Mouse (Mus musculus) effector memory CD4-positive, alpha-beta T cell, adult 5 months (primary cell): ENCODE data around the gene Entpd2. TPM values are rescaled to one million over a fixed set of nuclear protein-coding genes. Genes with fewer than 3 reads are reported as not detected.

Experiments used
- polyA plus RNA-seq: library from polyadenylated mRNA; unstranded; fragments of 100-300 nt; shearing (Covaris generic); gene quantifications from one replicate; pipeline ENCODE4 v1.2.1, GENCODE M21; 2017

The Entpd2 gene
- not detected for polyA plus RNA-seq

GRCm38 (mm10) chr2:25395721-25396596, at the start of gene Entpd2:
TSS of gene Entpd2 (plus strand) at chr2:25395874.

GRCm38 (mm10) chr2:25356208-25357079, 39.2 kb upstream of the Entpd2 start, which contains the start of gene Dpp7:
TSS of gene Dpp7 (minus strand) at chr2:25356359.

GRCm38 (mm10) chr2:25365091-25365761, 30.4 kb upstream of the Entpd2 start, which contains the start of gene Uap1l1:
TSS of gene Uap1l1 (minus strand) at chr2:25365682.

DNA sequence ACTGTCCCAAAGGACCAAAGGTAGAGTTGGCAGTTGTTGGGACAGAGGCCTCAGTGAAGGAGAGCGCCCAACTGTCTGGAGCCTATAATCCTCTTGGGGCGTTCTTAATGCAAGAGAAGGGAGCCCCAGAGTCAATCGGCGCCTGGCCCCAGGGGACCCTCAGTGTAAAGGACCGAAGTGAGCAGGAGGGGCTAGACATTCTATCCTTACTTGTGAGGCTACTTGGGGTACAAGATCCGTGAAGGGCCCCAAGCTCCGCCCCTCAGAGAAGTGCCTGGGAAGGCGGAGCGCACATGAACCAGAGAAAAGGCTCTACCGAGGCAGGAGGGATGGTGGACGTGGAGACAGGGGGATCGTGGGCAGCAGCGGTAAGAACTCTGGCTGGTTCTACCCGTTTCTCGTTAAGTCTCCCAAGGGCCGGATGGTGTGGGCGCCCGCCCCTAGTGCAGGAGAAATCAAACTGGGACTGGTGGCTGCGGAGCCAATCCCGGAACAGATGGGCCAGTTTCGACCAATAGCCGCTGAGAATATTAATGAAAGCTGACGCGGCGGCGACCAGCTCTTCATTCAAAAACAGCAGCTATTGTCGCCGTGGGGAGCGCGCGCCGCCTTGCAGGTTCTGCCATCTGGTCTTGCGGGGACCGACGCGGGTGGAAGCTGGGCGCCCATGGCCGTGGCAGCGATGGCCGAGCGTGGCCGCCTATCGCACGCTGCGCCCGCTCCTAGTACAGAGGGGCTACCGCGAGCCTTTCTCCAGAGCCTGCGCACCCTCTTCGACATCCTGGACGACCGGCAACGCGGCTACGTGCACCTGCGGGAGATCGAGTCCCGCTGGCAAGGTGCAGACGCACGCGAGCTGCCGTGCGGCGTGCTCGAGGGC, 23.7 kb upstream of the Entpd2 start, which contains the start of gene Sapcd2:
TSS of gene Sapcd2 (plus strand) at position 558 of the 880 bp plus-strand sequence.

GRCm38 (mm10) chr2:25399051-25399450, 3.4 kb downstream of the Entpd2 start, which contains the start of gene Npdc1:
TSS of gene Npdc1 (plus strand) at chr2:25399351.

GRCm38 (mm10) chr2:25422587-25423410, 27.1 kb downstream of the Entpd2 start, which contains the start of gene Fut7:
TSS of gene Fut7 (plus strand) at chr2:25423267.

GRCm38 (mm10) chr2:25428442-25429236, 33.0 kb downstream of the Entpd2 start, which contains the start of gene Abca2:
TSS of gene Abca2 (plus strand) at chr2:25428703.

Other genes with a start within 250 kb of the Entpd2 start
- 3.9 TPM for gene Nrarp, start 215.1 kb upstream of the Entpd2 start, polyA plus RNA-seq
- gene Tor4a, start 199.0 kb upstream of the Entpd2 start, polyA plus RNA-seq, result 19.2 TPM
- gene Nelfb, start 184.4 kb upstream of the Entpd2 start, polyA plus RNA-seq, result 82.5 TPM
- gene Stpg3, start 181.2 kb upstream of the Entpd2 start, polyA plus RNA-seq, result not detected
- not detected for gene Fam166a, start 177.1 kb upstream of the Entpd2 start, polyA plus RNA-seq
- 117 TPM for gene Tubb4b, start 171.2 kb upstream of the Entpd2 start, polyA plus RNA-seq
- gene Slc34a3, start 161.5 kb upstream of the Entpd2 start, polyA plus RNA-seq, result not detected
- not detected for gene Rnf224, start 159.1 kb upstream of the Entpd2 start, polyA plus RNA-seq
- gene Rnf208, start 153.6 kb upstream of the Entpd2 start, polyA plus RNA-seq, result 0.77 TPM
- not detected for gene Cysrt1, start 153.4 kb upstream of the Entpd2 start, polyA plus RNA-seq
- 4.9 TPM for gene AL732309.1, start 149.0 kb upstream of the Entpd2 start, polyA plus RNA-seq
- gene Tmem203, start 140.4 kb upstream of the Entpd2 start, polyA plus RNA-seq, result 19.3 TPM
- 23.1 TPM for gene Tprn, start 133.3 kb upstream of the Entpd2 start, polyA plus RNA-seq
- gene Ssna1, start 123.4 kb upstream of the Entpd2 start, polyA plus RNA-seq, result 57.7 TPM
- gene Anapc2, start 123.4 kb upstream of the Entpd2 start, polyA plus RNA-seq, result 75.1 TPM
- gene Tmem210, start 107.7 kb upstream of the Entpd2 start, polyA plus RNA-seq, result not detected
- gene Lrrc26, start 106.0 kb upstream of the Entpd2 start, polyA plus RNA-seq, result not detected
- not detected for gene Grin1, start 76.7 kb upstream of the Entpd2 start, polyA plus RNA-seq
- 49.9 TPM for gene Man1b1, start 63.5 kb upstream of the Entpd2 start, polyA plus RNA-seq
- 20.8 TPM for gene Dpp7, start 39.5 kb upstream of the Entpd2 start, polyA plus RNA-seq
- 27.9 TPM for gene Uap1l1, start 30.2 kb upstream of the Entpd2 start, polyA plus RNA-seq
- gene Sapcd2, start 23.6 kb upstream of the Entpd2 start, polyA plus RNA-seq, result 0.80 TPM
- 4.5 TPM for gene Npdc1, start 3.5 kb downstream of the Entpd2 start, polyA plus RNA-seq
- gene Fut7, start 27.4 kb downstream of the Entpd2 start, polyA plus RNA-seq, result 1.6 TPM
- gene Abca2, start 32.8 kb downstream of the Entpd2 start, polyA plus RNA-seq, result 58.8 TPM
- gene Clic3, start 61.0 kb downstream of the Entpd2 start, polyA plus RNA-seq, result 3.2 TPM
- gene Paxx, start 65.2 kb downstream of the Entpd2 start, polyA plus RNA-seq, result 57.3 TPM
- not detected for gene Ptgds, start 74.2 kb downstream of the Entpd2 start, polyA plus RNA-seq
- gene Lcn12, start 98.0 kb downstream of the Entpd2 start, polyA plus RNA-seq, result not detected
- 67.4 TPM for gene Fbxw5, start 104.9 kb downstream of the Entpd2 start, polyA plus RNA-seq
- gene C8g, start 105.8 kb downstream of the Entpd2 start, polyA plus RNA-seq, result 5.9 TPM
- 65.0 TPM for gene Traf2, start 151.1 kb downstream of the Entpd2 start, polyA plus RNA-seq
- 209 TPM for gene Edf1, start 162.0 kb downstream of the Entpd2 start, polyA plus RNA-seq
- gene Mamdc4, start 179.0 kb downstream of the Entpd2 start, polyA plus RNA-seq, result 2.0 TPM
- gene Phpt1, start 179.3 kb downstream of the Entpd2 start, polyA plus RNA-seq, result 48.3 TPM
- gene Ajm1, start 185.9 kb downstream of the Entpd2 start, polyA plus RNA-seq, result not detected
- 41.4 TPM for gene Rabl6, start 212.6 kb downstream of the Entpd2 start, polyA plus RNA-seq
- not detected for gene Ccdc183, start 221.8 kb downstream of the Entpd2 start, polyA plus RNA-seq
- gene Tmem141, start 226.1 kb downstream of the Entpd2 start, polyA plus RNA-seq, result 3.4 TPM
- not detected for gene Fcna, start 232.2 kb downstream of the Entpd2 start, polyA plus RNA-seq